Mouse (Mus musculus) cerebral cortex, adult 2 months (tissue): ENCODE measurements around the gene Rptor.

Experiments
- WGBS: fragments of 180-500 bp; shearing (Covaris S2); methylation state at CpG from one replicate; pipeline ENCODE4 v1.1.7; 2018; 5-methylcytosine and 5-hydroxymethylcytosine counted together

The Rptor gene

DNA sequence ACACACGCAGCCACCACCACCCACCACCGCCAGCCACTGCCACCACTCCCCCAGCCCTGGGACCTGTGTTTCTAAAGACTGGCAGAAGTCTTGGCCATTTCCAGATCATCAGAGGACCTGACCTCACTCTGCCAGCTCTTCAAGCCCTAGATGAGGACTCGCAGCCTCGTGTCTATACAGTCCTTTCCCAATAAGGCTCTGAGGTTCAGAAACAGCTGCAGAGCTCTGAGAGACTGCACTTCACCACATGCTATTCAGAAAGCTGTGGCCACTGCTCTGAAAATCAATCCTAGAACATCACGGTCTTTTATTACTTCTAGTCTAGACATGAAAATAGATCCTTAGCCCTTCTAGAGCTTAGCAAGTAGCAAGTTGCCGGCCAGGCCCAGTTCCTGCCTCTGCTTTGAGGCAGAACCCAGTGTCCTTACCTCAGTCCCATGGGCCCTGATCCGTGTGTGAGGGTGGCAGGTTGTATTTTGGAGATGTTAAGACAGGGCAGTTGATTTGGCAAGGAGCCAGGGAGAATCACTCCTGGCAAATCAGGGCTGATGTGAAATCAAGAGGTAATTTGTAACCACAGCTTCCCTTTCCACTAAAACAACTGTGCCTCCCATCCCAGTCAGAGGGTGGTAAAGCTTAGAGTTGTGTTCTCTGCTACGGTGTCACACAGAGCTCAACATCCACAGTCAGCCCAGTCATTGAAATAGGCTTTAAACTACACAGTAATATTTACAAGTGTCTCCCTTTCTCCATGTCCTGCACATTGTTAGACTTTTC lies 260.0 kb downstream of the Rptor start:
- WGBS = 67% methylated on average over 8 of the region's 8 CpGs

DNA sequence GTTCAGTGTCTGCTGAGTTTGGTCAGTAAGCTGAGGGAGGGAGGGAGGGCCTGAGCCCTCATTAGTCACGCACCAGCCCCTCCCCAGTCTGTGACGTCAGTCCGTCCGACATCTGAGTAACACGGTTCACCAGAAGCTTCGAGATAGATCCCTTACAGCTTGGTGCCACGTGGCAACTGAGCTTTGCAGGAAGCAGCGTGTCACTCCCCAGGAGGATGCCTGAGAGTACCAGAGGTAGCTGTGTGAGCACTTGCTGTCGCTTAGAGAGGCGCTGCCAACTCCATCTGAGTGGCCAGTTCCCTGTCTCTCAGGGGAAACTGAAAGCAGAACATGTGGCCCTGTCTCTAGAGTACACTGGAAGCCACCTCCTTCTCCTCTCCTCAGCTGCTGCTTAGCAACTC lies 260.7 kb downstream of the Rptor start:
- 49% methylated on average over 10 of the region's 10 CpGs for WGBS

DNA sequence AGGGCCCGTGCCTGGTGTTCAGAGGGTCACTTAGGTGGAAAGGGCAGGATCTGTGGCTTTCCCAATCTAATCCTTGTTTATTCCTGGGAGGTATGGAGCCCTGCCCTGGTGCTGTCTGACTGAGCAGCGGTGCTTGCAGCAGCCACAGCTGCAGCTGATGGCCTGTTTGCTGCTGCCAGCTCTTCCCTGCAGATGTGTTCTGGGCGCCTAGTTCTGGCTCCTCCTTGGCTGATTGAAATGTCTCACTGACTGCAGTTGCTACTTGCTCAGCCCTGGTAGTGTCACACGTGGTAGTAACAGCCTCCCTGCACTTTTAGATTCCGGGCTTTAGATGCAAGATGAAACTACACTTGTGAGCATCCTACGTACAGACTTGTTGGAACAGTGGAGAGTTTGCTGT lies 264.1 kb downstream of the Rptor start:
- 73% methylated on average over 6 of the region's 6 CpGs for WGBS

DNA sequence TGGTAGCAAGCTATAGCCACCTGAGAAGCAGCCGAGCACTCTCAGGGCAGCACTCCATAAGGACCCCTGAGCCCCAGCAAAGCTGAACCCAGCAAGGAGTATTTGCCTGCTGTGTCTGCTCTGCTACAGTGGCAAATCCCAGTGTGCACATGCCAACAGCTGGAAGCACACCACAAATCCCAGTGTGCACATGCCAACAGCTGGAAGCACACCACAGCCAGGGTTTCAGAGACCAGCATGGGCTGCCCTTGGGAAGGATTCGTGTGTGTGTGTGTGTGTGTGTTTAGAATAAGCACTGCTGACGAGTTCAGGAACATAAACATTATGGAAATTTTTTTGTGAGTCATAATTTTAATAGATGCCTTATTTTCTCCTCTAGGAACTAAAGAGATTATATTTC lies 265.4 kb downstream of the Rptor start:
- 75% methylated on average over 3 of the region's 3 CpGs for WGBS

- WGBS = 68% methylated on average over 4 of the region's 4 CpGs
Observed at GRCm38 (mm10) chr11:119868556-119868955, 265.9 kb downstream of the Rptor start.

- WGBS = 93% methylated on average over 7 of the region's 7 CpGs
Observed at GRCm38 (mm10) chr11:119871141-119871540, 268.4 kb downstream of the Rptor start.

DNA sequence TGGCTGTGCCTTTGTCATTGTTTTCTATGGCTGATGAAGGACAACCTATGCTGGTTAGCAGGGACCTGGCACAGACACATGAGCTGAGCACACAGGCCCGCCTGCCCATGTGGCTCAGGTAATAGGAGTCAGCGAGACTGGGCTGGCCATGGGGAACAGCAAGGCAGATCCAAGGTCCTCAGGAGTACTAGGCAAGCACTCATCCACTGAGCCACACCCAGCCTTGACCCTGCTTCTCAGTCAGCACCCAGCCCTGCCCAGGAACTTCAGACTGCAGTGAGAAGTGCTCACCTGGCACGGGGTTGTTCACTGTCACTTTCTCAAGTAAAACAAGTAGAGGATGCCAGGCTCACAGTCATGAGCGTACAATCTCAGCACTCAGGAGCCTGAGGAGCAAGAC lies 270.9 kb downstream of the Rptor start:
- 93% methylated on average over 4 of the region's 4 CpGs for WGBS

DNA sequence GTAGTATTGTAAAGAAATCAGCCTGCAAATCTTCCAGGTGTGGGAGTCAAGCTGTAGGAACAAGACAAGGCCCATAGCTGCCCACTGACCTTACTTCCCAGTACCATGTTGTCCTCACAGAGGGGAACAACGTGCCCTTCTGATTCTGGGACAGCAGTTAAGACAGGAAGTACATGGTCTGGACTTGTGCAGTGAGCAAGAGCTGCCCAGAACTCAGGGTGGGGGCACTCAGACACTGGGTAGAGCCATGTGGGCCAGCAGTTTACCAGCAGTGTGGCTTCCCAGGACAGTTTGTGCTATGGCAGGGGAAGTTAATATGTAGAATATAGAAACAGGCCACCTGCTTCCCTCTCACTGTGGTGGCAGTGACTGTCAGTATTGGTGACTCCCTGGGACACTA lies 272.1 kb downstream of the Rptor start:
- 78% methylated on average over 1 of the region's 1 CpGs for WGBS

DNA sequence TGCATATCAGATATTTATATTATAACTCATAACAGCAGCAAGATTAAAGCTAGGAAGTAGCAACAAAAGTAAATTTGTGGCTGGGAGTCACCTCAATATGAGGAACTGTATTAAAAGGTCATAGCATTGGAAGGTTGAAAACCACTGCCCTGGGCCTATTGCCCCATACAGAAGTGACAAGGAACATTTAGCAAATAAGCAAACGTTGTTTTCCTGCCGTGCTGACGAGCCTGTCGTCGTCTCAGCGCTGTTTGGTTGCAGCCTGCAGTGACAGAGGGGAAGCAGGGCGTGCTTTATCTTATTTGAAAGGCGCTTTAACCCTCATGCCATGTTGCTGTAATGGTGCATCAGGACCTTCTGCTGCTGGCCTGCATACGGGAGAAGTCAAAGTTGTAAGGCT lies 273.0 kb downstream of the Rptor start:
- 91% methylated on average over 9 of the region's 9 CpGs for WGBS

GRCm38 (mm10) chr11:119877124-119877523 lies 274.4 kb downstream of the Rptor start:
- 95% methylated on average over 7 of the region's 7 CpGs for WGBS

DNA sequence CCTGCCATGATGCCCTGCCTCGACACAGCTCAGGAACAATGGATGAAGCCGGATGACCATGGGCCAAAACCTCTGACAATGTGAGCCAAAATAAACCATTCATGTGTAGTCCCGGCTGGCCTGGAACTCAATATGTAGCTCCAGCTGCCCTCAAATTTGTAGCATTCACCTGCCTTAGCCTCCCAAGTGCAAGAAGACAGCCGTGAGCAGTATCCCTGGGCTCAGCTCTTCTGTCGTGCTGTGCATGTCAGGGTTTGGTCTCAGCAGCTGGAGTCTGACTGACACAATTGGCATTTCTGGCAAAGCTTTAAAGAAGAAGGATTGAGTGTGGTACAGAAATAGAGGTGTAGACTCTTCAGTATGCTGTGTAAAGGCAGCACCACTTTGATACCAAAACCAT lies 276.9 kb downstream of the Rptor start:
- WGBS = 75% methylated on average over 5 of the region's 5 CpGs

DNA sequence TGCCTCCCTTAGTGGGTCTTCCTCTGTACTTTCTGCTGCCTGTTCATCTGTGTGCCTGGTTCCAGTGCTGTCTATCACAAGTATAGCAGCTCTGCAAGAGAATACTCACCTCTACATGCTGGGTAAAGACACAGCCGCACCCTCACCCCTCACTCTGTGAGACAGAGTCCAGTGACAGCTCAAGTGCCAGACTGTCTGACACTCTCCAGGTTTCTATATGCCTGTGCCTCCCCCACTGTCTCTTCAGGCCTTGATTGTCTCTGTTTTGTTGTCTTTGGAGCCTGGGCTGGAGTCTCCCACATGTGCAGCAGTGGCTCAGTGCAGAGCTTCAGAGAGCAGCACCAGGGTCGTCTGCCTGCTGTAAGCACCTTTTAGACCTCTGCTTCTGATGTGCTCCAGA lies 280.9 kb downstream of the Rptor start:
- whole genome bisulfite sequencing = 80% methylated on average over 2 of the region's 2 CpGs

DNA sequence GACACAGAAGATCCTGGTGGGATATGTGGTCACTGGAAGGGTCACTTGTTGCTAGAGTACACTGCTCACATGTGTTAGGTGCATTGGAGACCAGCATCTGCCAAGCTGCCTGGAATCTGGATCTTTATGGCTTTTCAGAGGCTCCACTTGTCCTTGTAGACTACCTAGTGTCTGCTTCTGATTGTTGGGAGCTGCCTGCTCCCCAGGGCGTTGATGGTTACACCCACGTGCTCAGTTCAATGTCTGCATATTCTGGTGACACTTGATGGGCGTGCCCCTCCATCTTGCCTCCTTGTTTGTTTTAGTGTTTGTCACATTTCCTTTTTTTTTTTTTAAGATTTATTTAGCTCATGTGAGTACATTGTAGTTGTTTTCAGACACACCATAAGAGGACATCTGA lies 287.3 kb downstream of the Rptor start:
- 91% methylated on average over 3 of the region's 3 CpGs for WGBS

GRCm38 (mm10) chr11:119891601-119892215 lies 289.0 kb downstream of the Rptor start:
- WGBS = 70% methylated on average over 7 of the region's 7 CpGs

GRCm38 (mm10) chr11:119893667-119894236 lies 291.0 kb downstream of the Rptor start:
- WGBS = 58% methylated on average over 10 of the region's 10 CpGs

DNA sequence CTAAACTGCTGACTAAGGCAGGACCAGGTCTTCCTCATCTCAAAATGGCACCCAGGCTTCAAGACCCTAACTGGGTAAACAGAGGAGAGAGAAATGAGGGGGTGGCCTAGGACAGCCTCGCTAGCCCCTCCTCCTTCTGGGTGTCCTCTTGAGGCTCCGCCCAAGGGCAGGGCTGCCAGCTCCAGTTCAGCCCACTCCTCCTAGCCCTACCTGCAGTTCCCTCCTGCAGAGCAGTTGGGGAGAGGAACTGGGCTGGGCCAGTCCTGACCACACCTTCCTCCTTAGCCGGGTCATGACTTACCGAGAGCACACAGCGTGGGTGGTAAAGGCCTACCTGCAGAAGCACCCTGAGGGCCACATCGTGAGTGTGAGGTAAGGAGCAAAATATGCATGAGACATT lies 291.9 kb downstream of the Rptor start:
- WGBS = 77% methylated on average over 6 of the region's 6 CpGs

GRCm38 (mm10) chr11:119897041-119897440 lies 294.3 kb downstream of the Rptor start:
- WGBS = 60% methylated on average over 9 of the region's 9 CpGs

- 84% methylated on average over 11 of the region's 11 CpGs for WGBS
Observed at GRCm38 (mm10) chr11:119898976-119899375, 296.3 kb downstream of the Rptor start.

DNA sequence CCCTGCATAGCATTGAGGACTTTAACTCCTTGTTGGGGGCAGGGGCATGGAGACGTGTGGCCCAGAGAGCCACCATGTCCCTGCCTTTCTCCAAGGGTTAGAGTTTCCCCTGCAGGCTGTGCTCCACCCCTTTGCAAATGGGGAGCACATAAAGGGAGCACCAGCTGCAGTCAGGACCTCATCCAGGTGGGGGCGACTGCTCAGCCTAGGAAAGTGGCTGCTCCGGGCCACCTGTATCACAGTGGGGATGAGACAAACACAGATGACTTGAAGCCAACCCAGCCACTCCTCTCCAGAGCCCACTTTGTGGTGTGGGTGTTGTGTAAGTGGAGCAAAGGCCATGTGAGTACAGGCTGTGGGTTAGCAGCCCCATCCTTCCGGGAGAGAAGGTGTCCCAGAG lies 298.5 kb downstream of the Rptor start:
- WGBS = 73% methylated on average over 4 of the region's 4 CpGs

GRCm38 (mm10) chr11:119902891-119903290 lies 300.2 kb downstream of the Rptor start:
- 76% methylated on average over 4 of the region's 4 CpGs for WGBS

DNA sequence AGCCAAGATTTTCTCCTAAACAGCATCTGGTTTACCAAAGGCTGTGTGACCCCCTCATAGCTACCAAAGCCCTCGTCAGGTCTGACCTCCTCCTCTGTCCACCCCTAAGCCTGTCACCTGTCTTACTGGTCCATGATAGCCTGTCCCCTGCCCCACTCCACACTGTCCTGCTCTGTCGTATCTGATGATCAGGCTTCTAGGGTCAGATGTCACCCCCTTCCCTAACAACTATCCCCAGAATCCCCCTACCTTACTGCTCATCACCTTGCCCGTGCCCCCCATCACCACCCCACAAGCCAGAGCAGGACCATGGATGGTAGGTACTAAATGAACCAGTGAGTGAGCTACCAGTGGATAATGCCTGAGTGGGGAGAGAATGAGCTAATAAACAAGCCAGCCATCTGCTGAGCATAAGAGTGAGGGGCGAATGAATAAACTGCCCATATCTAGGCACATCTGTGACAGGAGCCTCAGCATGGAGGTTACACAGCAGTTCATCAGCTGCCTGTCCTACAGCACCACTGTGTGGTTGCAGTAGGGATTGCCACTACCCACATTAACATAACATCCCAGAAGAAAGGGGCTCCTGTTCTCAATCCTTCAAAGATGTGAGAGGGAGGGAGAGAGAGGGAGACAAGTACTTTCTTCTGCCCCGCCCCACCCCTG lies 302.0 kb downstream of the Rptor start:
- 30% methylated on average over 5 of the region's 5 CpGs for WGBS

- 68% methylated on average over 5 of the region's 5 CpGs for WGBS
Observed at GRCm38 (mm10) chr11:119905794-119906193, 303.1 kb downstream of the Rptor start.
